Mouse (Mus musculus): ENCODE data around the gene Htr2b.

Gene Htr2b

GRCm38 (mm10) chr1:86094413-86094812 is 17.4 kb downstream of the Htr2b start:
- DNase-seq (ENCODE audit: low spot score in 2 of 2): no peak

GRCm38 (mm10) chr1:86076565-86076964 is 35.2 kb downstream of the Htr2b start:
- DNase-seq (ENCODE audit: low spot score in 2 of 2): no peak

GRCm38 (mm10) chr1:86064271-86064991 is 47.3 kb downstream of the Htr2b start, which contains the start of gene Psmd1:
TSS of gene Psmd1 (plus strand) at chr1:86064387.
- DNase-seq (ENCODE audit: low spot score in 2 of 2): peak; percentile 78 to 85

GRCm38 (mm10) chr1:86062523-86062922 is 49.2 kb downstream of the Htr2b start:
- DNase-seq (ENCODE audit: low spot score in 2 of 2): no peak

- DNase-seq (ENCODE audit: low spot score in 2 of 2): peak; percentile 87 to 92
Measured at GRCm38 (mm10) chr1:86058856-86059769, 52.7 kb downstream of the Htr2b start.

GRCm38 (mm10) chr1:86056284-86056683 is 55.5 kb downstream of the Htr2b start:
- no peak for DNase-seq (ENCODE audit: low spot score in 2 of 2)

- no peak for DNase-seq (ENCODE audit: low spot score in 2 of 2)
Measured at GRCm38 (mm10) chr1:86054943-86055342, 56.8 kb downstream of the Htr2b start.

- peak in 1 of 2 experiments; percentile 53 for DNase-seq (ENCODE audit: low spot score in 2 of 2)
Measured at GRCm38 (mm10) chr1:86053198-86053921, 58.4 kb downstream of the Htr2b start.

Data from urinary bladder, postnatal 36 days (tissue).